Mouse (Mus musculus) cerebellum, adult 2 months (tissue): ENCODE measurements around the gene Prps1l1. TPM values are rescaled to one million over a fixed set of nuclear protein-coding genes. Genes with fewer than 3 reads are reported as not detected.

Experiments
- DNase-seq, 2 experiments: peaks; one replicate each; pipeline ENCODE4 v3.0.0; 2021
- H3K27ac ChIP-seq: fragments of 200-500 bp; 2 replicates; pipeline ENCODE4 v1.5.1; 2012; ENCODE audit warnings: low read length, control low read depth, inconsistent platforms; ENCODE audit not compliant: insufficient read depth
- H3K27me3 ChIP-seq: fragments of 200-500 bp; 2 replicates; pipeline ENCODE4 v1.6.1; 2012; ENCODE audit warnings: inconsistent platforms, mild to moderate bottlenecking, low read length, moderate library complexity; ENCODE audit not compliant: control insufficient read depth, insufficient read depth
- H3K4me1 ChIP-seq: fragments of 200-500 bp; 2 replicates; pipeline ENCODE4 v1.6.1; 2011; ENCODE audit warnings: low read length; ENCODE audit not compliant: control insufficient read depth, insufficient read depth
- H3K4me3 ChIP-seq: fragments of 200-500 bp; replicated peaks from 2 replicates; pipeline ENCODE3; 2011; ENCODE audit warnings: mild to moderate bottlenecking, low read depth, low read length, control low read depth; ENCODE audit not compliant: insufficient read depth
- CTCF ChIP-seq: fragments of 200-500 bp; IDR thresholded peaks from 2 replicates; pipeline ENCODE4 v1.5.1; 2011; ENCODE audit warnings: low read depth, mild to moderate bottlenecking, control low read depth, low read length, moderate library complexity, borderline replicate concordance; ENCODE audit not compliant: insufficient read depth
- POLR2A ChIP-seq: fragments of 200-500 bp; IDR thresholded peaks from 2 replicates; pipeline ENCODE4 v1.6.1; 2011; ENCODE audit warnings: low read length, control low read depth, borderline replicate concordance; ENCODE audit not compliant: insufficient read depth
- WGBS: fragments of 180-500 bp; shearing (Covaris S2); methylation state at CpG from one replicate; pipeline ENCODE4 v1.1.7; 2018; 5-methylcytosine and 5-hydroxymethylcytosine counted together
- polyA plus RNA-seq: library from polyadenylated mRNA; depleted of rRNA; stranded (reverse); fragments of >200 nt; gene quantifications from 2 replicates; pipeline ENCODE4 v1.2.3, GENCODE M21; 2012; rRNA removed

Prps1l1 gene
- not detected in 2 replicates for polyA plus RNA-seq

GRCm38 (mm10) chr12:34984461-34984860 lies at the start of gene Prps1l1:
TSS of gene Prps1l1 (plus strand) at chr12:34984761.
- no peak within 1 kb of the TSS for H3K4me3 ChIP-seq
- TF ChIP-seq POLR2A: no peak
- TF ChIP-seq CTCF: no peak
- no peaks in the 10 kb centered on the region for H3K27me3 ChIP-seq
- H3K4me1 ChIP-seq: no peaks in the 10 kb centered on the region
- WGBS: 65% methylated on average over 4 of the region's 4 CpGs
- DNase-seq: no peak
- no peak within 1 kb of the TSS for H3K27ac ChIP-seq

GRCm38 (mm10) chr12:34937918-34938317 lies 46.6 kb upstream of the Prps1l1 start:
- H3K27me3 ChIP-seq: no peaks in the 10 kb centered on the region
- TF ChIP-seq CTCF (no peak), POLR2A (no peak)
- H3K27ac ChIP-seq: no peak overlapping the region
- no peaks in the 10 kb centered on the region for H3K4me1 ChIP-seq
- no peak for DNase-seq
- 97% methylated on average over 1 of the region's 1 CpGs for WGBS
- no peak overlapping the region for H3K4me3 ChIP-seq

- Histone ChIP-seq H3K4me3 (no peak overlapping the region), H3K27me3 (no peaks in the 10 kb centered on the region)
- TF ChIP-seq POLR2A (no peak), CTCF (no peak)
Observed at GRCm38 (mm10) chr12:34949066-34949706, 35.4 kb upstream of the Prps1l1 start.

GRCm38 (mm10) chr12:34975991-34976390 lies 8.6 kb upstream of the Prps1l1 start:
- 92% methylated on average over 3 of the region's 3 CpGs for WGBS
- Histone ChIP-seq H3K27me3 (no peaks in the 10 kb centered on the region), H3K4me3 (no peak overlapping the region), H3K4me1 (no peaks in the 10 kb centered on the region), H3K27ac (no peak overlapping the region)
- no peak for DNase-seq
- TF ChIP-seq CTCF (no peak), POLR2A (no peak)

More at GRCm38 (mm10) chr12:34949066-34949706, 35.4 kb upstream of the Prps1l1 start:
- DNase-seq: no peak
- WGBS: 84% methylated on average over 6 of the region's 6 CpGs
- Histone ChIP-seq H3K4me1 (no peaks in the 10 kb centered on the region), H3K27ac (no peak overlapping the region)

- Histone ChIP-seq H3K27me3 (no peaks in the 10 kb centered on the region), H3K27ac (no peak overlapping the region), H3K4me1 (no peaks in the 10 kb centered on the region), H3K4me3 (no peak overlapping the region)
- TF ChIP-seq CTCF (no peak), POLR2A (no peak)
- 86% methylated on average over 5 of the region's 5 CpGs for WGBS
- no peak for DNase-seq
Observed at GRCm38 (mm10) chr12:34985865-34986264, 1.3 kb downstream of the Prps1l1 start.

- H3K4me3 ChIP-seq: no peak overlapping the region
- TF ChIP-seq POLR2A: no peak
- TF ChIP-seq CTCF: no peak
- H3K27me3 ChIP-seq: no peaks in the 10 kb centered on the region
- WGBS: 89% methylated on average over 7 of the region's 7 CpGs
- no peaks in the 10 kb centered on the region for H3K4me1 ChIP-seq
- no peak overlapping the region for H3K27ac ChIP-seq
- no peak for DNase-seq
Observed at GRCm38 (mm10) chr12:34989537-34990200, 5.1 kb downstream of the Prps1l1 start.

- TF ChIP-seq POLR2A: no peak
- Histone ChIP-seq H3K4me1 (no peaks in the 10 kb centered on the region), H3K27me3 (no peaks in the 10 kb centered on the region), H3K27ac (no peak overlapping the region), H3K4me3 (no peak overlapping the region)
- WGBS: 75% methylated on average over 4 of the region's 4 CpGs
- no peak for DNase-seq
Observed at GRCm38 (mm10) chr12:34990387-34990786, 5.8 kb downstream of the Prps1l1 start.

- no peaks in the 10 kb centered on the region for H3K27me3 ChIP-seq
- DNase-seq: no peak
- H3K4me1 ChIP-seq: no peaks in the 10 kb centered on the region
- 92% methylated on average over 2 of the region's 2 CpGs for WGBS
- no peak overlapping the region for H3K4me3 ChIP-seq
- no peak for TF ChIP-seq POLR2A
- no peak for TF ChIP-seq CTCF
- H3K27ac ChIP-seq: no peak overlapping the region
Observed at GRCm38 (mm10) chr12:34991900-34992299, 7.3 kb downstream of the Prps1l1 start.
